Comparison of ENCODE assay signal across 22 mouse cellular contexts in genomic region chr5:146907533-146907932, GRCm38 (mm10). TPM values are rescaled to one million over a fixed set of nuclear protein-coding genes. Genes with fewer than 3 reads are reported as not detected.
DNase-seq lines count a peak whose midpoint lies in the region; ATAC-seq and TF ChIP-seq lines count a peak whose summit lies in the region.
"Had no signal": no experiment of that assay in that cellular context is flagged by ENCODE, and none has a peak within 500 bp of the region (broad histone marks: within the 10 kb centered on the region; RNA-seq: fewer than 3 reads in every experiment).

No protein-coding gene starts in this region.

- H3K4me3 ChIP-seq in gastrocnemius, adult 2 months: no peak overlapping the region
- H3K4me3 ChIP-seq in lung, postnatal 0 days (ENCODE audit: low read depth, low read length): no peak overlapping the region
- H3K4me3 ChIP-seq in lung, adult 2 months (replicated peaks; ENCODE audit: extremely low read depth, low read depth, low read length): no peak overlapping the region
- no peak overlapping the region for H3K4me3 ChIP-seq in kidney, embryonic 16.5 days (ENCODE audit: low read length)
- H3K4me3 ChIP-seq in forebrain, embryonic 16.5 days (replicated peaks; ENCODE audit: low read length): no peak overlapping the region
- H3K4me3 ChIP-seq: embryonic facial prominence, embryonic 13.5 days; forebrain, embryonic 15.5 days; heart, embryonic 15.5 days; hindbrain, embryonic 12.5 days; limb, embryonic 13.5 days; midbrain, embryonic 15.5 days; myocyte had no signal

- H3K9me3 ChIP-seq in lung, postnatal 0 days (ENCODE audit: low read length): no peaks in the 10 kb centered on the region
- no peaks in the 10 kb centered on the region for H3K9me3 ChIP-seq in kidney, embryonic 16.5 days (ENCODE audit: low read length)
- H3K9me3 ChIP-seq in forebrain, embryonic 16.5 days (ENCODE audit: control insufficient read depth, low read length): no peaks in the 10 kb centered on the region
- H3K9me3 ChIP-seq: embryonic facial prominence, embryonic 13.5 days; forebrain, embryonic 15.5 days; G1E; heart, embryonic 15.5 days; hindbrain, embryonic 12.5 days; limb, embryonic 13.5 days; midbrain, embryonic 15.5 days had no signal

- no peak overlapping the region for H3K4me2 ChIP-seq in lung, postnatal 0 days (replicated peaks; ENCODE audit: low read depth, low read length)
- H3K4me2 ChIP-seq in kidney, embryonic 16.5 days (replicated peaks; ENCODE audit: low read depth, low read length): no peak overlapping the region
- H3K4me2 ChIP-seq in forebrain, embryonic 16.5 days (ENCODE audit: low read length): no peak overlapping the region
- H3K4me2 ChIP-seq: embryonic facial prominence, embryonic 13.5 days; forebrain, embryonic 15.5 days; heart, embryonic 15.5 days; hindbrain, embryonic 12.5 days; limb, embryonic 13.5 days; midbrain, embryonic 15.5 days had no signal

- H3K9ac ChIP-seq in lung, postnatal 0 days (replicated peaks; ENCODE audit: low read depth): no peak overlapping the region
- no peak overlapping the region for H3K9ac ChIP-seq in kidney, embryonic 16.5 days (replicated peaks; ENCODE audit: low read length)
- no peak overlapping the region for H3K9ac ChIP-seq in forebrain, embryonic 16.5 days (replicated peaks; ENCODE audit: low read depth, low read length)
- H3K9ac ChIP-seq: embryonic facial prominence, embryonic 13.5 days; forebrain, embryonic 15.5 days; heart, embryonic 15.5 days; hindbrain, embryonic 12.5 days; limb, embryonic 13.5 days; liver, embryonic 14.5 days; midbrain, embryonic 15.5 days had no signal

- no peaks in the 10 kb centered on the region for H3K27me3 ChIP-seq in lung, postnatal 0 days (replicated peaks; ENCODE audit: insufficient read depth, low read length)
- H3K27me3 ChIP-seq in kidney, embryonic 16.5 days (ENCODE audit: insufficient read depth, low read length): 0 out of 2 replicates have a peak, but pooled peaks cover 2% of the 10 kb centered on the region
- no peaks in the 10 kb centered on the region for H3K27me3 ChIP-seq in forebrain, embryonic 16.5 days (replicated peaks; ENCODE audit: control insufficient read depth, insufficient read depth, low read length)
- H3K27me3 ChIP-seq: heart, embryonic 15.5 days; midbrain, embryonic 15.5 days had no signal

- no peak for TF ChIP-seq EP300 in lung, postnatal 0 days (IDR thresholded peaks at IDR 0.05)

- no peaks in the 10 kb centered on the region for H3K36me3 ChIP-seq in lung, postnatal 0 days (ENCODE audit: insufficient read depth, low read length)
- H3K36me3 ChIP-seq in kidney, embryonic 16.5 days (ENCODE audit: insufficient read depth, low read length): no peaks in the 10 kb centered on the region
- H3K36me3 ChIP-seq in forebrain, embryonic 16.5 days (ENCODE audit: control insufficient read depth, insufficient read depth): no peaks in the 10 kb centered on the region
- H3K36me3 ChIP-seq: embryonic facial prominence, embryonic 13.5 days; forebrain, embryonic 15.5 days; G1E; heart, embryonic 15.5 days; hindbrain, embryonic 12.5 days; limb, embryonic 13.5 days; midbrain, embryonic 15.5 days had no signal

- whole genome bisulfite sequencing in lung, postnatal 0 days: 29% methylated on average over 5 of the region's 5 CpGs
- WGBS in lung, adult 2 months: 33% methylated on average over 5 of the region's 5 CpGs
- whole genome bisulfite sequencing in kidney, embryonic 16.5 days: 13% methylated on average over 5 of the region's 5 CpGs
- WGBS in forebrain, embryonic 16.5 days: 66% methylated on average over 5 of the region's 5 CpGs

- no peak for TF ChIP-seq POLR2A in lung, adult 2 months (IDR thresholded peaks at IDR 0.05; ENCODE audit: borderline replicate concordance, extremely low read depth, low read depth, low read length)

- peak; percentile 27 for DNase-seq in gastrocnemius, adult 2 months
- no peak for DNase-seq in gastrocnemius, postnatal 36 days
- DNase-seq in lung, postnatal 0 days (ENCODE audit: low spot score): peak; percentile 30
- no peak for DNase-seq in lung, adult 2 months
- no peak for DNase-seq in MN1 (ENCODE audit: low spot score)
- no peak for DNase-seq in layer of hippocampus, postnatal 36 days
- DNase-seq: adrenal gland, postnatal 25 days; cerebellum, adult 11 months; cerebellum, postnatal 10 days; thymus, adult 2 months had no signal

- intact Hi-C loops in gastrocnemius, adult 2 months (cut with DNase I): loop anchor here (2.0 kb wide), 1 partner anchor 415 kb away; the partner anchor contains the start of gene Urad
- intact Hi-C loops in gastrocnemius, postnatal 36 days (cut with DNase I): no loop called here

- no peak overlapping the region for H3K27ac ChIP-seq in gastrocnemius, adult 2 months
- H3K27ac ChIP-seq in lung, postnatal 0 days (ENCODE audit: low read length): no peak overlapping the region
- H3K27ac ChIP-seq in kidney, embryonic 16.5 days (ENCODE audit: low read length): no peak overlapping the region
- H3K27ac ChIP-seq in forebrain, embryonic 16.5 days (ENCODE audit: low read length): no peak overlapping the region
- H3K27ac ChIP-seq: embryonic facial prominence, embryonic 13.5 days; forebrain, embryonic 15.5 days; heart, embryonic 15.5 days; hindbrain, embryonic 12.5 days; limb, embryonic 13.5 days; liver, embryonic 14.5 days; midbrain, embryonic 15.5 days had no signal

- no peak for TF ChIP-seq CTCF in gastrocnemius, adult 2 months (IDR thresholded peaks at IDR 0.05)
- TF ChIP-seq CTCF in lung, postnatal 0 days (IDR thresholded peaks at IDR 0.05): no peak
- no peak for TF ChIP-seq CTCF in lung, adult 2 months (IDR thresholded peaks at IDR 0.05; ENCODE audit: insufficient read depth, low read length)

- H3K4me1 ChIP-seq in lung, postnatal 0 days (ENCODE audit: insufficient read depth, low read depth, low read length): no peaks in the 10 kb centered on the region
- H3K4me1 ChIP-seq in lung, adult 2 months (ENCODE audit: control insufficient read depth, insufficient read depth, low read length): no peaks in the 10 kb centered on the region
- peaks cover 13% of the 10 kb centered on the region; the same call in 1 of the 2 replicates for H3K4me1 ChIP-seq in kidney, embryonic 16.5 days (ENCODE audit: insufficient read depth, low read length)
- no peaks in the 10 kb centered on the region for H3K4me1 ChIP-seq in forebrain, embryonic 16.5 days (replicated peaks; ENCODE audit: control insufficient read depth, insufficient read depth, low read length)
- H3K4me1 ChIP-seq: embryonic facial prominence, embryonic 13.5 days; forebrain, embryonic 15.5 days; midbrain, embryonic 15.5 days had no signal

- ATAC-seq in lung, postnatal 0 days: 0 out of 2 replicates have a peak, but pooled peaks have one; percentile 12
- ATAC-seq in kidney, embryonic 16.5 days (ENCODE audit: low FRiP score, low TSS enrichment): peak; percentile 52; the same call in 1 of the 2 replicates
- no peak for ATAC-seq in forebrain, embryonic 16.5 days
- ATAC-seq: CD4-positive, CD25-positive, alpha-beta regulatory T cell, adult 4 months; forebrain, embryonic 15.5 days; midbrain, embryonic 15.5 days had no signal

RNA-seq across cellular contexts. Expression of gene Gtf3a, which starts 40.9 kb away (rescaled TPM):
- 10 to 100 TPM; 25.7 to 31.9 TPM for total RNA-seq in gastrocnemius, adult 2 months (2021)
- 10 to 100 TPM; 24.6 to 26.5 TPM for total RNA-seq in gastrocnemius, postnatal 36 days (2021)
- polyA plus RNA-seq in lung, postnatal 0 days (2015; fragmentation: Nextera tagmentation; extraction: Ambion mirVana): 60.3 and 63.8 TPM in 2 replicates
- polyA plus RNA-seq in lung, adult 2 months (2012; rRNA removed): 35.2 and 52.8 TPM in 2 replicates
- 122 and 128 TPM in 2 replicates for polyA plus RNA-seq in kidney, embryonic 16.5 days (2015; fragmentation: Nextera tagmentation; extraction: Ambion mirVana)
- 10 to 100 TPM; 21.6 to 25.8 TPM for total RNA-seq in layer of hippocampus, postnatal 36 days (2021)
- 118 and 123 TPM in 2 replicates for polyA plus RNA-seq in forebrain, embryonic 16.5 days (2015; fragmentation: Nextera tagmentation; extraction: Ambion mirVana)

RNA-seq across cellular contexts. Expression of gene Mtif3, which starts 56.1 kb away (rescaled TPM):
- 10 to 100 TPM; 23.0 to 25.9 TPM for total RNA-seq in gastrocnemius, adult 2 months (2021)
- 10 to 100 TPM; 17.6 to 20.6 TPM for total RNA-seq in gastrocnemius, postnatal 36 days (2021)
- 18.5 and 19.2 TPM in 2 replicates for polyA plus RNA-seq in lung, postnatal 0 days (2015; fragmentation: Nextera tagmentation; extraction: Ambion mirVana)
- polyA plus RNA-seq in lung, adult 2 months (2012; rRNA removed): 7.8 and 8.6 TPM in 2 replicates
- polyA plus RNA-seq in kidney, embryonic 16.5 days (2015; fragmentation: Nextera tagmentation; extraction: Ambion mirVana): 23.1 and 26.0 TPM in 2 replicates
- total RNA-seq in layer of hippocampus, postnatal 36 days (2021): 10 to 100 TPM; 20.9 to 22.3 TPM
- polyA plus RNA-seq in forebrain, embryonic 16.5 days (2015; fragmentation: Nextera tagmentation; extraction: Ambion mirVana): 28.7 and 31.6 TPM in 2 replicates

Comparison
In these comparisons a context has a peak if more than half of its experiments do, and no peak if none do; other contexts are left out.
1. DNase-seq: peak in gastrocnemius, adult 2 months (single experiment) and lung, postnatal 0 days (single experiment); none in gastrocnemius, postnatal 36 days (0 of 2), lung, adult 2 months (single experiment), MN1 (single experiment) and layer of hippocampus, postnatal 36 days (0 of 2).